Mouse (Mus musculus) liver, embryonic 14.5 days (tissue): Measurements from ENCODE around the gene Timm9. TPM values are rescaled to one million over a fixed set of nuclear protein-coding genes. Genes with fewer than 3 reads are reported as not detected.

ENCODE experiments used
- ATAC-seq: fragments of 200-750 bp; cut with Nextera tagmentation; 2 replicates; pipeline ENCODE4 v1.8.0; 2017; ENCODE audit warnings: moderate number of reproducible peaks, mild to moderate bottlenecking, moderate library complexity; ENCODE audit not compliant: insufficient read depth
- DNase-seq, 3 experiments: peaks; one replicate each; pipeline ENCODE4 v3.0.0-alpha.2; 2012 to 2013; ENCODE audit warnings: low read depth in 3 of 3, low spot score in 3 of 3
- H3K27ac ChIP-seq: fragments of 300-500 bp; sonication (generic); 2 replicates; pipeline ENCODE4 v1.5.1; 2014; ENCODE audit warnings: moderate library complexity, mild to moderate bottlenecking, control low read depth, inconsistent platforms
- H3K27me3 ChIP-seq: fragments of 300-500 bp; sonication (generic); 2 replicates; pipeline ENCODE4 v1.6.1; 2014; ENCODE audit warnings: mild to moderate bottlenecking, low read length, moderate library complexity; ENCODE audit not compliant: control insufficient read depth, insufficient read depth
- H3K36me3 ChIP-seq: fragments of 300-500 bp; sonication (generic); replicated peaks from 2 replicates; pipeline ENCODE4 v1.6.1; 2014; ENCODE audit warnings: low read depth; ENCODE audit not compliant: control insufficient read depth, insufficient read depth
- H3K4me1 ChIP-seq, 2 experiments: fragments of 200-500 bp in 1 of 2; fragments of 300-500 bp in 1 of 2; sonication (generic) in 1 of 2; replicated peaks; 2 replicates each; pipeline ENCODE4 v1.6.1; 2012 to 2014; ENCODE audit warnings: antibody characterized with exemption in 1 of 2, inconsistent platforms in 1 of 2, low read length in 1 of 2; ENCODE audit not compliant: control insufficient read depth in 2 of 2, insufficient read depth in 2 of 2
- H3K4me2 ChIP-seq: fragments of 300-500 bp; sonication (generic); 2 replicates; pipeline ENCODE4 v1.6.1; 2014; ENCODE audit warnings: low read depth, mild to moderate bottlenecking, control low read depth, moderate library complexity
- H3K4me3 ChIP-seq, 2 experiments: fragments of 200-500 bp in 1 of 2; fragments of 300-500 bp in 1 of 2; sonication (generic) in 1 of 2; 2 replicates each; pipeline ENCODE4 v1.5.1; 2012 to 2014; ENCODE audit warnings: low read depth in 2 of 2, low read length in 2 of 2, mild to moderate bottlenecking in 2 of 2, control low read depth in 1 of 2, inconsistent platforms in 1 of 2, moderate library complexity in 1 of 2; ENCODE audit not compliant: insufficient read depth in 1 of 2
- H3K9ac ChIP-seq: fragments of 300-500 bp; sonication (generic); replicated peaks from 2 replicates; pipeline ENCODE4 v1.6.1; 2014; ENCODE audit warnings: mild to moderate bottlenecking, control low read depth, moderate library complexity
- H3K9me3 ChIP-seq: fragments of 300-500 bp; sonication (generic); 2 replicates; pipeline ENCODE4 v1.6.1; 2016; ENCODE audit warnings: low read length, mixed read lengths; ENCODE audit not compliant: control insufficient read depth
- CTCF ChIP-seq: IDR thresholded peaks from 2 replicates; pipeline ENCODE4 v1.5.1; 2016; ENCODE audit warnings: antibody characterized with exemption, low read depth, control low read depth
- EP300 ChIP-seq: IDR thresholded peaks from 2 replicates; pipeline ENCODE4 v1.6.1; 2016; ENCODE audit warnings: antibody characterized with exemption, low read depth
- WGBS: fragments of 180-500 bp; shearing (Covaris S2); extraction: QIAGEN DNeasy Blood & Tissue Kit; methylation state at CpG from one replicate; pipeline ENCODE4 v1.1.7; 2014; ENCODE audit not compliant: insufficient replicate concordance; 5-methylcytosine and 5-hydroxymethylcytosine counted together
- polyA plus RNA-seq, 2 experiments: library from polyadenylated mRNA; depleted of rRNA in 1 of 2; stranded (reverse) in 1 of 2; unstranded in 1 of 2; fragments of >200 nt; fragmentation: Nextera tagmentation in 1 of 2; extraction: Ambion mirVana in 1 of 2; gene quantifications; 2 replicates each; pipeline versions ENCODE4 v1.2.1 to v1.2.3; 2012 to 2014

Timm9 gene
- polyA plus RNA-seq, 2 experiments = 23.7 to 40.2 TPM

GRCm38 (mm10) chr12:71123286-71123685 is 13.2 kb downstream of the Timm9 start:
- no peak overlapping the region for H3K27ac ChIP-seq
- 81% methylated on average over 9 of the region's 9 CpGs for WGBS

GRCm38 (mm10) chr12:71122731-71123130 is 13.8 kb downstream of the Timm9 start:
- no peaks in the 10 kb centered on the region for H3K27me3 ChIP-seq
- no peak overlapping the region for H3K9ac ChIP-seq
- 72% methylated on average over 10 of the region's 10 CpGs for WGBS
- H3K36me3 ChIP-seq = peaks cover 17% of the 10 kb centered on the region
- no peaks in the 10 kb centered on the region for H3K4me1 ChIP-seq
- ATAC-seq (no peak), DNase-seq (no peak)
- H3K4me2 ChIP-seq = no peak overlapping the region
- no peak for TF ChIP-seq EP300
- TF ChIP-seq CTCF = no peak
- no peak overlapping the region for H3K27ac ChIP-seq
- H3K9me3 ChIP-seq = no peaks in the 10 kb centered on the region
- no peak overlapping the region for H3K4me3 ChIP-seq

More at GRCm38 (mm10) chr12:71123286-71123685, 13.2 kb downstream of the Timm9 start:
- Histone ChIP-seq H3K27me3 (no peaks in the 10 kb centered on the region), H3K4me3 (no peak overlapping the region), H3K9ac (no peak overlapping the region), H3K4me2 (no peak overlapping the region), H3K4me1 (no peaks in the 10 kb centered on the region), H3K9me3 (no peaks in the 10 kb centered on the region), H3K36me3 (peaks cover 17% of the 10 kb centered on the region)
- TF ChIP-seq EP300 (no peak), CTCF (no peak)
- no peak for ATAC-seq
- DNase-seq = no peak

GRCm38 (mm10) chr12:71116411-71116810 is 20.1 kb downstream of the Timm9 start:
- H3K36me3 ChIP-seq = no peaks in the 10 kb centered on the region
- H3K9me3 ChIP-seq = no peaks in the 10 kb centered on the region
- no peak for TF ChIP-seq EP300
- no peak for TF ChIP-seq CTCF
- ATAC-seq (no peak), DNase-seq (no peak)
- WGBS = 76% methylated on average over 5 of the region's 5 CpGs
- H3K9ac ChIP-seq = no peak overlapping the region
- H3K27me3 ChIP-seq = no peaks in the 10 kb centered on the region
- no peak overlapping the region for H3K4me2 ChIP-seq
- no peak overlapping the region for H3K4me3 ChIP-seq
- no peak overlapping the region for H3K27ac ChIP-seq
- peaks cover 0 to 15% of the 10 kb centered on the region in 2 experiments; a peak in 2 of 4 replicates for H3K4me1 ChIP-seq

GRCm38 (mm10) chr12:71113675-71114288 is 22.7 kb downstream of the Timm9 start:
- H3K4me3 ChIP-seq = no peak overlapping the region
- H3K27ac ChIP-seq = no peak overlapping the region
- TF ChIP-seq EP300 (no peak), CTCF (no peak)
- ATAC-seq = no peak
- 11% methylated on average over 12 of the region's 12 CpGs for WGBS
- DNase-seq = peak; percentile 28 to 39 (median 29)
- H3K36me3 ChIP-seq = no peaks in the 10 kb centered on the region
- no peaks in the 10 kb centered on the region for H3K9me3 ChIP-seq
- no peak overlapping the region for H3K9ac ChIP-seq
- no peaks in the 10 kb centered on the region for H3K27me3 ChIP-seq
- peaks cover 0 to 15% of the 10 kb centered on the region in 2 experiments; a peak in 2 of 4 replicates for H3K4me1 ChIP-seq
- H3K4me2 ChIP-seq = peak overlapping the region; percentile 31; the same call in 1 of the 2 replicates

GRCm38 (mm10) chr12:71113074-71113473 is 23.4 kb downstream of the Timm9 start:
- Histone ChIP-seq H3K27me3 (no peaks in the 10 kb centered on the region), H3K9me3 (no peaks in the 10 kb centered on the region), H3K9ac (no peak overlapping the region), H3K4me1 (peaks cover 0 to 15% of the 10 kb centered on the region in 2 experiments; a peak in 2 of 4 replicates), H3K27ac (no peak overlapping the region), H3K4me2 (no peak overlapping the region; the same call in 1 of the 2 replicates), H3K4me3 (no peak overlapping the region), H3K36me3 (no peaks in the 10 kb centered on the region)
- ATAC-seq (peak; percentile 61; the same call in 1 of the 2 replicates), DNase-seq (no peak)
- TF ChIP-seq EP300 (no peak; the same call in 1 of the 2 replicates), CTCF (no peak)
- WGBS = 31% methylated on average over 10 of the region's 10 CpGs
